Mouse (Mus musculus): ENCODE results near the gene Rhbdf2. TPM values are rescaled to one million over a fixed set of nuclear protein-coding genes. Genes with fewer than 3 reads are reported as not detected.
"Not testable (repeated sequence)": the region's sequence is repeated elsewhere in the genome, so short reads cannot be mapped to it uniquely, and the experiment has no call there.

Rhbdf2 gene
- total RNA-seq, 2 experiments from 2014 or later: 15.4 to 17.7 TPM

DNA sequence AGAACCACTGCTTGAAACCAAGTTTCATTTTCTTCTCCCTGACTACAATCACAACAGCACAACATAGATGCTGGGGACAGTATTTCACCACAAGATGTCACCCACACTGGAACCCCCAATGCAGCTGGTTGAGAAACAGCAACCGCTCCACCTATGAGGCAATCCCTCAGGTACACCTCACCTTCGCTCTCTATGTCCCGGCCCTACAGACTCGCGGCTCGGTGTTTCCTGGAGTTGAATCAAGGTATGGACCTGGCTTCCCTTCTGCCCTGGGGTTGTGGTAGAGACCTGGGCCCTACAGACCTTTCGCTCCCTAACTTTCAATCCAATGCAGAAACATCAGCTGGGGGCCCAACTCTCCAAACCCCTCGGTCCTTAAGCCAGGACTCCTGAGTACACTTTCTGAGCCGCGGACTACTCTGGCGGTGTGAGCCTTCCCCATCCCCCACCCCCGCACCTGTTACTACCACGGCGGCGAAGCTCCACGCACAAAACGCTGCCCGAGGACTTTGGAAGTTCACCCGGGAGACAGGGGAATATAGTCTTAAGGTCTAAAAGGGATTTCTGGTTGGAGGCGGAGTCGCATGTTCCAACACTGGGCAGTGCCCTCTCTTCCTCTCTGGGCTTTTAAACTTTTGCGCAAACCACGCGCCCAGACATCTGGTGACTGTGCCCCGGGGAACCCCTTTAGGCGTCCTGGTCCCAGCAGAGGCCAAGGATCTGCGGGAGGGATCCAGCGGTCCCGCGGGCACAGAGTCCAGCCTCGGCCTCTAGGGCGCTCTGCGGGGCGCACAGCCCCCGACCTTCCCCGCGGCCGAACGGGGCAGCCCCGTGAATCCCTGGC, 3.3 kb downstream of the Rhbdf2 start:
- DNase-seq: peak in 1 of 2 experiments; percentile 40

DNA sequence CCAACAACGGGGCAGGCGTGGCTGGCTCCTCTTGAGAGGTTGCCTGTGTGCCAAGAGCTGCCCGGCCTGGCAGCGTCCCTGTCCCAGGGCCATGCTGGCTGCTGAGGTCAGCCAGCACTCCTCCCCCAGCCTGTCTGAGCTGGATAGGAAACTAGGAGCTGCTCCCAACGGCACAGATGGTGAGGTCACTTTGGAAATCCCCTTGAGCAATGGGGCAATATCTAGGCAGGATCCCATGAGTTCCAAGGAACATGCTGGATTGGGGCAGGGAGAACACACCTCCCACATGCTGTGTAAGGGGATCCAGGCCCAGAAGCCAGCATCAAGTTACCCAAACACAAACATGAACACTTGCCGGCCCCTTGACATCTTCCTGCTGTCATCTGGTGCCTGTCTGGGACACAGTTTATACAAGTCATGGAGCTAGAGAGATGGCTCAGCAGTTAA, 5.5 kb downstream of the Rhbdf2 start:
- intact Hi-C loops (cut with DNase I): no loop called here
- peak; percentile 92 to 94 for DNase-seq

More for the DNA sequence above, 3.3 kb downstream of the Rhbdf2 start:
- intact Hi-C loops (cut with DNase I): no loop called here

DNA sequence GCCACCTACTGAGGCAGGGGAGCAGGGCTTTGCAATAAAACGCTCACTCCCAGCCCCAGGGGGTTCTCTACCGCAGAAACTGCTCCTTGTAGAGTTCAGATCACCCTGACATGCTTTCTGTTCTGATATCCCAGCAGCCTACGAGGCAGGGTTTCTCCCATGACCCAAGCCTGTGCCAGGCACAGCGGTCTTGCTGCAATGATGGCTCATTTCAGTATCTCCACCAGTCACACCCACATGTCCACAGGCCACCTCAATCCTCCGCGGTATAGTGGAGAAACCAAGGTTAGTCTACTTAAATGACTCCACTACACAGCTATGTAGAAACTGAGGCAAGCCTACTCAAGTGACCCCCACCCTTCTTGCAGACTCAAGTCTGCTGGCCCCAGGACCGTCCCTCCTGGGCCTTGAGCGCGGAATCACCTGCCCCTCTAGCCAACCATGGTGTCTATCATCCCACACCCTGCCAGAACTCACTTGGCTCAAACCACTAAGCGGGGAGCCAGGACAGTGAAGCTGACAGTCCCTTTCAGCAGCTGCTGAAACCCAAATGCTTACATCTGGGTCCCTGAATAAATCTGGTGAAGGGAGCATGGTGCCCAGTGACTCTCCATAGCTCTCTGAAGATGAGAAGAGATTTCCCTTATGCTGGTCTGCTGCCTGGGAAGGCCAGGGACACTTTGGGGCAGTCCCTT, 6.1 kb downstream of the Rhbdf2 start:
- intact Hi-C loops (cut with DNase I): no loop called here
- DNase-seq: no peak

DNA sequence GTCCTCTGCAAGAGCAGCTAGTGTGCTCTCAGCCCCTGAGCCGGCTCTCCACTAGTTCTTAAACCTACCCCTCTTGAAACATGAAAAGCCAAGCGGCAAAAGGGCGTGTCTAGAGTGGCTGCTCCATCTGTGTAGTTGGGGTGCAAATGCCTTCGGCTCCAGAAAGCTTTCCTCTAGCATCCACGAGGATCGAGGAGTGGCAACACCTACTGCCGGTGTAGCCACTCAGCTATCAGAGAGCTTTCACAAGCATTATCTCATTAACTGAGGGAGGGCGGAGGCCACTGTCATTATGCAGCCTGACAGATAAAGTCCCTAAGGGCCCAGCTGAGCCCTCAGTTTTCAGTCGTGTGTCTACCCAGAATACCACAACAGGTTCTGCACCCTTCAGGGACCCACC, 6.7 kb downstream of the Rhbdf2 start:
- intact Hi-C loops (cut with DNase I): no loop called here
- no peak for DNase-seq

DNA sequence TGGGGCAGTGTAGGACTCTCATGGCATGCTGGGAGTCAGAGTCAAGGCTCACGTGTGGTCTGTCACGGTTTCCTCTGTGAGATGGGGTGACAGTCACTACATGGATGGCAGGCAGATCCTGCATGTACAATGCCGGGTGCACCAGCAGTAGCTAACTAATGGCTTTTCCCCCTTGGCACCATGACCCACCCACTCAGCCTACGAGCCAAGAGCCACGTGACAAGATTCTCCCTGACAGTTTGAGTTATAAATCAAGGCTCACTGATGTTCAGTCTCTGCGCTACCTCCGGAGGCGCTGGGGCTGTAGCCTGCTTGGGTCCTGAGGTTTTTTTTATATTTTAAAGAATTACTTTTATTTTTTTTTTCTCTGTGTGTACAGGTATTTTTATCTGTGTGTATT, 7.3 kb downstream of the Rhbdf2 start:
- intact Hi-C loops (cut with DNase I): no loop called here
- no peak for DNase-seq

DNA sequence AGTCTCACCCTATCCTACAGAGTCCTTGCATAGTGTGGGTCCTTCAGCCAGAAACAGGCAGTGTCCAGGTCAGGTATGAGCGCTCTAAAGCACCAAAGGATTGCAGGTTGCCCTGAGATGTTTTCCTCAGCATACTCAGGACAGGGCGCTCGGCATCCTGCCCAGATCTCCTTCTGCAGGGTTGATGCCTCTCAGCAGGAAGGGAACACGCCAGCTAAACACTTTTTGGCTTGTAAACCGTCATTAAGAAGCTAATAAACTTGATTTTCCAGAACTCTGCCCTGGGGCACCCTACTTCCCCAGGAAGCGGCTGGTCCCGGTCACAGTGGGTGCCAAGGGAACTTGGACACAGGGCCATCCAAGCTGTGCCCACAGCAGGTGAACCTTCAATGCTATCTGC, 7.7 kb downstream of the Rhbdf2 start:
- DNase-seq: no peak
- intact Hi-C loops (cut with DNase I): no loop called here

DNA sequence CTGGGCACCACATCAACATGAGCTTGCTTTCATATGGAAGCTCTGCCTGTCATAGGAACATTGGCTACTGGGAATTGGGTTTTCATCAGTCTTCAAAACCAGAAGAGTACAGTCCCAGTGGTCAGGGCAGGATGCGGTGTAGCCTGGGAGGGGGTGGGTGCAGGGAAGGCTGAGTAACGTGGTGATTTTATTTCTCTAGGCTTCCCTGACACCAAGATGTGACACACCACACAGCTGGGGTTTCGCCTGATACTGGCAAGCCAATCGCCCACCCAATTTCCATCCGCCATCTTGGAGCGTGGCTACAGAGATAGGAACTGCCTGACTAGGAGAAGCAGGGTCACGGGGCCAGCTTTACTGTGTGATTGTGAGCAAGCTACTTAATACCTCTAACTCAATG, 8.2 kb downstream of the Rhbdf2 start:
- no peak for DNase-seq
- intact Hi-C loops (cut with DNase I): no loop called here

DNA sequence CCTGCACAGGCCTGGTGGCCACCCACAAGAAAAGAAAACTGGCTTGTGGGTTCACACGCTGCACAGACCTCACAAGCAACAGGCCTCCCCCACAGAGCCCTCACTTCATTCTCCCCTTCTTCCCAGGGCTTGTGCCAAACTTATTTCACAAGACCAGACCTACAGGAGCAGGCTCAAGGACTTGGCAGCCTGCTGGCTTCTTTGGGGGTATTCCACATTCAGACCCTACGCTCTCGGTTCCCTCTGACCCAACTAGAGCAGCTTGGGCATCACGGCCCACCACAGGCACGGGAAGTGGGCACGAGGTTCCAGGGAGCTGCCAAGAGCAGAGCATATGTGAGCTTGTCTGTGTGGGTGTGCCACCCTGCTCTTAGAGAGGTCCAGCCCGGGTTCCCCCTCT, 9.2 kb downstream of the Rhbdf2 start:
- no peak for DNase-seq
- intact Hi-C loops (cut with DNase I): no loop called here

DNA sequence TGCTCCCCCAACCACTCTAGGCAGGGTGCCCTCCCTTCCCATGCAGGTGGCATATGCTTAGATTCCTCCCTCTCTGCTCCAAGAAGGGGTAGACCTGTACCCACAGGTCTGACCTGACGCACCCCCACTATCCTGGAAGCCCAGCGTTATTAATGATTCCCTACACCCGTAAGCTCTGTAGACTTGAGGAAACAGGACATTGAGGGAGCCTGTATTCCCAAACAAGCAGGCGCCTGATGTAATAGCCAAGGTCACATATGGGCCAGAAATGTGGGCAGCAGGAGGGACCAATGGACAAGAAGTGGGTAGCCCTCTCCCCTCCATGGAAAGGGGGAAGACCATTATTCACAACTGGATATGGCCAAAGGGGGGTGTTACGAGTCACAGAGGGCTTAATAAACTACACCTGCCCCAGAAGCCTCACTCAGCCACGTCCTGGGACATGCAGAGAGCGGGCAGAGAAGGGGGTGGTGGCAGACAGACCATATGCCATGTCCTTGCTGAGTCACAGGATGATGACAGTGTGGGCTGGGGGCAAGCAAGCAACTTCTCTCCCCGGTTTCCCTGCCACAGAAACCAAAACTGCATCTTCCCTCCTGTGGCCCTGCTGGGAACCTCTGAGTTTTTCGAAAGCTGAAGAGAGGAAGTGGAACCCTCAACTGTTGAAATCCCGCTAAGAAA, 10.2 kb downstream of the Rhbdf2 start:
- DNase-seq: no peak
- intact Hi-C loops (cut with DNase I): no loop called here

DNA sequence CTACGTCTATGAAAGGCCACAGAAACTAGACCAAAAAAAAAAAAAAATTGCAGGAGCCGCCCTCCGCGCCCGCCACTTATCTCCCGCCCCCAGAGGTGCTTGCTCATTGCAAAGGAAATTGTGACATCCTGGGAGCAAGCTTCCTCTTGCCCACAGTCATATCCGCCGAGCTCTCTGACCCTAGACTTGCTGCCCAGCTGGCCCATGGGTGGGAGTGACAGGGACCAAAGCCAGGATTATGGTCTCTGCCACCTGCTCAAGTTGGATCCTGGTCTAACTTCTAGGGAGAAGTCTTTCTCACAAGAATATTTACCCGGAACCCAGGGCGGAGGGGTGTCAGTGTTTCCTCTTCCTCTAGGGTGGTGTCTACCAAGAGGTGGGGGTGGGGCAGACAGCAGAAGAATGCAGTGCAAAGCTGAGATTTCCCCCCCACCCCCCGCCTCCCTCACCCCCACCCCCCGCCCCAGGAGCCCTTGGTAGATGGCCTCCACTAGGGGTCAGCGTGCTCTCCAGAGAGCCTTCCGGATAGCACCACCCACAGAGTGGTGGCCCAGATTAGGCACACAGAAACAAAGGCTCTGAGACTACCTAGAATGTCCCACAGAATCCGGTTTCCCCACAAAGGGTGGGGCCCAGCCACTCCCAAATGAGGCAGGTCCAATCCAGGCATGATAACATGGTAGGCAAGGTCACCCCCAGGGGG, 10.9 kb downstream of the Rhbdf2 start:
- peak; percentile 59 to 69 for DNase-seq
- intact Hi-C loops (cut with DNase I): no loop called here

DNA sequence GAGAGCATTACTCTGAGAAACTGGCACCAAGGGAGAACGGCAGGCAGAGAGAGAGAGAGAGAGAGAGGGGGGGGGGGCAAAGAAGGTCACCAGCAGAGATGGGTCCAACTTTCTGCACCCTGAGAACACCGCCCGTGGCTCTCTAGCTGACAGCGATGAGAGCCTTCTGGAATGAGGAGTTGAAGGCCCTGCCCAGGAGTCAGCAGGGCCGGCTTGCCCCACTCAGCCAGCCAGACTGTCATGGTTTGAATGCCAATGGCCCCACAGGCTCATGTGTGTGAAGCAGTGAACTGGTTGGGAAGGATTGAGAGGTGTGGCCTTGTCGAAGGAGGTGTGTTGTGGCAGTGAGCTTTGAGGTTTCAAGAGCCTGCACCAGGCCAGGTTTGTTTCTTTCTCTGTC, 13.6 kb downstream of the Rhbdf2 start:
- DNase-seq: no peak
- intact Hi-C loops (cut with DNase I): no loop called here

DNA sequence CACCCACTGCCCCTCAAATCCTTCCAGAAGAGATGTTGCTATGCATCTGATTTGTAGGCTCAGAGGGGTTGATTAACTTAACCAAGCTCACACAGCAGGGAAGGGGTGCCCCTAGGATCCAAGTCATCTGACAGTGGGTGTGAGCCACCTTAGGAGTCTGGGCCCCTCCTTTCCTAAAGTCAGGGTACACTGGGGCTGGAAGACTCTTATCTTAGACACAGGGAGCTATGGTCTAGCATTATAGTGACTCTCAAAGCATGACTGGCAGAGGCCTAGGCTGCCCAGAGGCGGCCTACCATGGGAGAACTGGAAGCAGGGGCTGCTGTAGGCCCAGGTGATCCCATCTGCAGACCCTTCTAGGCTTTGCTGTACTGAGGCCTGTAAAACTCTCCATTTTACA, 14.3 kb downstream of the Rhbdf2 start:
- DNase-seq: no peak
- intact Hi-C loops (cut with DNase I): no loop called here

DNA sequence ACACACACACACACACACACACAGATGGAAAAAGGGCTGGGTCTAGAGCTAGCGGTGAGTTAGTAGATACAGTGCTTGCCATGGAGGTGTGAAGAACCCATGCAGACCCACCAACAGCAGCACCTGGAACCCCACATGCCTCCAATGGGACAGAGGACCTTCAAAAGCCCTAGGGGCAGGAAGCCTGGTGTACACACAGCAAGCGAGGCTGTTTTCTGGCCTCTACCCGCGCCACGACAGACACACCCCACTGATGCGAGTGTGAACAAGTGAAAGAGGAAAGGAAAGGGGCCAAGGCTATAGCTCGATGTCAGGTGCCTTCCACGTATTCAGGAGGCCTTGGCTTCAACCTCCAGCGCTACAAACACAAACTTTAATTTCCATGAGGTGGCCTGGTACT, 14.9 kb downstream of the Rhbdf2 start:
- no peak for DNase-seq
- intact Hi-C loops (cut with DNase I): no loop called here

DNA sequence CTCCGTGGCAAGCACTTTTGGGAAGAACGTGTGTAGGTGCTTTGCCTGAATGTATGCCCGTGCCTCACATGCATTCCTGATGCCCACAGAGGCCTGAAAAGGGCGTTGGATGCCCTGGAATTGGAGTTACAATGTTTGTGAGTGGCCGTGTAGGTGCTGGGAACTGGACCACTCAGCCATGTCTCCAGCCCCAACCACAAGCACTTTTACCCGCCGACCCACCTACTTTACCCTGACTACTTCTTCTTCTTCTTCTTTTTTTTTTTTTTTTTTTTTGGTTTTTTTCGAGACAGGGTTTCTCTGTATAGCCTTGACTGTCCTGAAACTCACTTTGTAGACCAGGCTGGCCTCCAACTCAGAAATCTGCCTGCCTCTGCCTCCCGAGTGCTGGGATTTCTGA, 15.7 kb downstream of the Rhbdf2 start:
- intact Hi-C loops (cut with DNase I): not testable (repeated sequence)

DNA sequence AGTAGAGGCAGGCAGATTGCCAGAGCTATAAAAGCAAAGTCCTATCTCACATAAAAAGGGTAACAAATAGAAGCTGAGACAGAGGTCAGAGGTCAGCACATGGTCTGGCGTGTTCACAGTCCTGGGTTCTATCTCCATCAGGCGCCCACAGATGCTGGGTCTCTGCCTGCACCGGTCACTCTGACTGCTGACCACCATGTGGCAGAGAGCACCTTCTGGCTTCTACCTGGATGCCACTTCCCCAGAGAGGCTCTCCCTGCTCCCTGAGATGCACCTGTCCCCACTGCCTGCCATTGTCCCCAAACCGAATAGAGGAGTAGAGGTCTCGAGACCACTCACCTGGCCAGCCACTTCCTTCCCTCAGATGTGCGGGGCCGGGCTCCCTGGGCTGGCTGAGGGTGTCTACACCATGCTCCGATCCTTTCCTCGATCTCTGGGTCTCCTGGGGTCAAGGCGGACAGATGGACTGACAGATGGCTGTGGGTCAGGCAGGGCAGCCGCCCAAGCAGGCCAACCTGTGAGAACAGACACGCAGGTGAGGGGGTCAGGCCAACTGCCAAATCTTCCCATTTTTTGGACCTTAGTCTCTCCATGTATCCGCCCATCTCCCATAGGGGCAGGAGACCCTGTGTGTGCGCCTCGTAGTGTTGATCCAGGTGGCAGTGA, 16.7 kb downstream of the Rhbdf2 start:
- DNase-seq: no peak
- intact Hi-C loops (cut with DNase I): no loop called here

More for the DNA sequence above, 15.7 kb downstream of the Rhbdf2 start:
- not testable (repeated sequence) for DNase-seq

DNA sequence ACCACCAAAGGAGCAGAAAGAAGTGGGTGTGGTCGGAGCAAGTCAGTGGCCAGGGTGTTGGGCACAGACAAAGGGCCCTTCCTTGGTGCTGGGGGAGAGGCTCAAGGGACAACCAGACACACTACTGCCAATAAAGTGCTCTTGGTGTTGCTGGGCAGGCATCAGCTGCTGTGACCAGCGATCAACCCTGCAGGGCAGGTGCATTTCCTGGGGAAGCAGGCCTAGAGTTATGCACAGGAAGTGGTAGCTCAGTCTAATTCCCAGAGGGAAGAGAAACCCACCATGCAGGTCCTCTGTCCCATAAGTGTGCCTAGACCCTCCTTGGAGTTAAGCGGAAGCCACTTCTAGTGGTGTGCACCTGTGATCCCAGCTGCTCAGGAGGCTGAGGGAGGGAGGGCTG, 19.1 kb downstream of the Rhbdf2 start:
- intact Hi-C loops (cut with DNase I): no loop called here
- no peak for DNase-seq

DNA sequence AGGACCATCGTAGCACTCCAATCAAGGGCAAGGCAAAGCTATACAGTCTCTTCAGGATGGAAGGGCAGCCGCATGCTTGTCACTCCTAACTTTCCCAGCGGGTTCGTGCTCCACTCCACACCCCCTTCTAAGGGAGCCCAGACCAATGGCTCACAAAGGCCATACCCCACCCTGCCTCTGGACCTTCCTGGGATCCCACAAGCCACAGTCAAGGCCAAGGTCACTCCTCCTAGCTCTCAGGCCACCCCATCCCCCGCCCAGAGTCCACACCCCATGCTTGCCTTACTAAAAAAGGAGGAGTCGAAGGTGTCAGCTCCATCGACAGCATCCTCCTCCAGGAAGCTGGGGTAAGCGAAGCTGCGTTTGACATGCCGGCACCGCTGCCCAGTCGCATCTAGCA, 22.7 kb downstream of the Rhbdf2 start:
- no peak for DNase-seq
- intact Hi-C loops (cut with DNase I): no loop called here

DNA sequence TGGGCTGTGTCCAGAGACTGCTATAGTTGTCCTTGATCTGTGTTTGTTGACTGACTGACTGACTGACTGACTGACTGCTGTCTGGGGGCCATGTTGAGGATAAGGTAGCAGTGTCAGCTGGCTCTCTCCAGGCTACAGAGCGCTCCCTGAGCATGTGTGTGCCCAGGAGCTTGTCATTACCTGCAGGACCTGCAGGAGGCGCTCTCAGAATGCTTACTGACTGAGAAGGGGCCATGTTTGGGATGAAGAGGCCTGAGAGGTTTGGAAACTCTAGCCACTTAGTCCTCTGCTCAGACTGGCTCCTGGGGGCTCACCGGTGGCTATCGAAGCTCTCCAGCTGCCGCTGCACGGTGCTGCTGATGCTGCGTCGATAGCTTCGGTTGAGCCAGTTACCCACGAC, 23.5 kb downstream of the Rhbdf2 start:
- intact Hi-C loops (cut with DNase I): loop anchor here (2.0 kb wide), 1 partner anchor 25 kb away; no protein-coding TSS in a partner anchor
- peak in 1 of 2 experiments; percentile 71 for DNase-seq

DNA sequence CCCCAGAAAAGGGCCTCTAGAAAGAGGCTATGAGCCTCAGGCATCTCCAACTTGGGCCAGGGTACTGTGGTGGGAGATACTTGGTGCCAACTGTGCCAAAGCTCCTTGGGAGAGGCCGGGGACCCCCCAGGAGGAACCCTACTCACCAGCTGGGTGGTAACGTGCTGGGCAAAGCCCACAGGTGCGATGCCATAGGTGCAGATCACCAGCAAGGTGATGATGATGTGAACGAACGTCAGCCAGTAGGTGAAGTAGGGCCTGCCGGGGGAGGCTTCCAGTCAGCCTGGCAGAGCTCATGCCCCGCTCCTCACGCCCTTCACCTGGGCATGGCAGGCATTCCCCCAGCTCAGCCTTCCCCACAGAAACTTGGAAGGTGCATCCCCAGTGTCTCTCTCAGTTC, 24.8 kb downstream of the Rhbdf2 start:
- no peak for DNase-seq
- intact Hi-C loops (cut with DNase I): loop anchor here (2.0 kb wide), 1 partner anchor 27 kb away; no protein-coding TSS in a partner anchor

DNA sequence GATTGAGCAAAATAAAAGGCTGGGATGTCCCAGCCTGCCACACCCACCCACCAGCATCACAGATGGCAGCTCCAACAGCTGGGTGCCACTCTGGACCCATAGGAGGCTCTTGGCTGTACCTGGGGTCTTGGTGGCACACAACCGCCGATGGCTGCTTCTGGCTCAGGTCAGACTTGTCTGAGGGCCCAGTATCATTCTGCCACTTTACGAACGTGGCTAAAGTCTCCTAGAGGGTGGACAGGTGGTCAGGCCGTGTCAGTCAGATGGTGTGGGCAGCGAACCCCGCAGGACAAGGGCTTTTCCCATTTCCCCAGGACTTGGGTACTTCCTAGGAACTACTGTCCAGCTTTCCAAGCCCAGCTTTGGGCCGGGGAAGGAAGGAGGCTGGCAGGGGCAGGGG, 25.7 kb downstream of the Rhbdf2 start:
- no peak for DNase-seq
- intact Hi-C loops (cut with DNase I): no loop called here
